Mouse (Mus musculus): ENCODE data around the gene Dph1.

DNA sequence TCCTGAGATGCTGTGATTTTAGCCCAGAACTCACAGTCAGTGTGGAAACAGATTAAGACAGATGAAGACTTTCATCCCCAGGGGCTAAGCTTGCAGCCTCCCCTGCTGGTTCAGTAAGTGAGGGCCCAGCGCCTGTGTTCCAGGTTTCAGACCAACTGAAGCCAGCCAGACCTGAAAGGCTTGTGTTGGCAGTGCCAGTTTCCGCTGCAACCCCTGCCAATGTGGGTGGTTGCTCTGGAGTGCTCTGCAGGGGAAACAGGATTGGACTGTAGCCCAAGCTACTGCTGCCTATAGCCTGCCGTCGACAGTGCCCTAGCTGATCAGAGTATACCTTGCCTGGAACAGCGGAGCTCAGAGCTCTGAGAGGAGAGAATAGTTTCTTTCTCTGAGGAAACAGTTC, 58.8 kb downstream of the Dph1 start:
- TF ChIP-seq CTCF (conservative IDR thresholded peaks at IDR 0.05; ENCODE audit: low read length), result no peak
- TF ChIP-seq NANOG (IDR thresholded peaks at IDR 0.05; ENCODE audit: borderline replicate concordance, low read length), result no peak

Data from E14TG2a.4 (cell line).